Mouse (Mus musculus) ES-Bruce4 (cell line): ENCODE results near the gene Cubn. TPM values are rescaled to one million over a fixed set of nuclear protein-coding genes. Genes with fewer than 3 reads are reported as not detected.

Experiments
- H3K27ac ChIP-seq: 2 replicates; pipeline ENCODE4 v1.5.1; 2012; ENCODE audit warnings: low read length, inconsistent platforms; ENCODE audit not compliant: insufficient read depth
- H3K27me3 ChIP-seq: 2 replicates; pipeline ENCODE4 v1.6.1; 2012; ENCODE audit warnings: mild to moderate bottlenecking, low read length, inconsistent platforms; ENCODE audit not compliant: control insufficient read depth, poor library complexity, insufficient read depth, severe bottlenecking
- H3K36me3 ChIP-seq: 2 replicates; pipeline ENCODE4 v1.6.1; 2012; ENCODE audit warnings: inconsistent platforms, mild to moderate bottlenecking, low read length, moderate library complexity; ENCODE audit not compliant: control insufficient read depth, poor library complexity, insufficient read depth, severe bottlenecking
- H3K4me1 ChIP-seq: one replicate; pipeline ENCODE4 v1.8.1; 2011; ENCODE audit warnings: low read length; ENCODE audit not compliant: control insufficient read depth, insufficient read depth
- H3K4me3 ChIP-seq: 2 replicates; pipeline ENCODE4 v1.5.1; 2011; ENCODE audit warnings: low read depth, mild to moderate bottlenecking, low read length
- H3K9ac ChIP-seq: 2 replicates; pipeline ENCODE4 v1.6.1; 2012; ENCODE audit warnings: low read depth, mild to moderate bottlenecking, inconsistent platforms; ENCODE audit not compliant: poor library complexity, severe bottlenecking
- H3K9me3 ChIP-seq: replicated peaks from 2 replicates; pipeline ENCODE4 v1.6.1; 2012; ENCODE audit warnings: mild to moderate bottlenecking, low read length, inconsistent platforms; ENCODE audit not compliant: control insufficient read depth, poor library complexity, insufficient read depth, severe bottlenecking
- CTCF ChIP-seq: IDR thresholded peaks from one replicate; pipeline ENCODE4 v1.8.1; 2011; ENCODE audit warnings: low read depth, low read length
- EP300 ChIP-seq: IDR thresholded peaks from 2 replicates; pipeline ENCODE4 v1.6.1; 2011; ENCODE audit warnings: low read depth, low read length; ENCODE audit not compliant: insufficient read depth
- POLR2A ChIP-seq: IDR thresholded peaks from one replicate; pipeline ENCODE4 v1.8.1; 2011; ENCODE audit warnings: low read length; ENCODE audit not compliant: insufficient read depth
- polyA plus RNA-seq: library from polyadenylated mRNA; stranded (reverse); fragments of >200 nt; gene quantifications from 2 replicates; pipeline ENCODE4 v1.2.4, GENCODE M21; 2011; ENCODE audit warnings: low read depth; ENCODE audit not compliant: missing spikeins, insufficient read depth, insufficient read length

The Cubn gene
- polyA plus RNA-seq, 1 experiment: 0.21 TPM

DNA sequence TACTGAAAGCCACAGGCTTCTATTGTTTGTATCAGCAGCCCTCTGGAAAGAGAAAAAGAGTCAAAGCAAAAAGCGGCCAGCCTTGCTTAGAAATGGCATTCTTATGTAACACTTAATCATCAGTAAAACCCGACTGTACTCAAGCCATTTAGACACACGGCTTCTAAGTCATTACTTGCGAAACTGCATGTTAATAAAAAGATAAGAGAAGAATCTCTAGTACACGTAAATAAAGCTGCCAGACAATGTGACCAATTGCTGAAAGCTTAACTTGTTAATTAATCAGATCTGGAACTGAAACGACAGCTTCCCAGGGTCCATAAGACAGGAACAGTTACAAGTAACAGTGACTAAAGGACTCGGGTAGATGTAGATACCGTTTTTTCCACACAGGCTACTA is 30.5 kb upstream of the Cubn start:
- TF ChIP-seq CTCF: no peak
- TF ChIP-seq EP300: no peak
- no peak for TF ChIP-seq POLR2A
- Histone ChIP-seq H3K36me3 (no peaks in the 10 kb centered on the region), H3K4me3 (no peak overlapping the region), H3K27ac (no peak overlapping the region), H3K27me3 (no peaks in the 10 kb centered on the region), H3K9me3 (no peaks in the 10 kb centered on the region), H3K4me1 (no peaks in the 10 kb centered on the region), H3K9ac (no peak overlapping the region)

DNA sequence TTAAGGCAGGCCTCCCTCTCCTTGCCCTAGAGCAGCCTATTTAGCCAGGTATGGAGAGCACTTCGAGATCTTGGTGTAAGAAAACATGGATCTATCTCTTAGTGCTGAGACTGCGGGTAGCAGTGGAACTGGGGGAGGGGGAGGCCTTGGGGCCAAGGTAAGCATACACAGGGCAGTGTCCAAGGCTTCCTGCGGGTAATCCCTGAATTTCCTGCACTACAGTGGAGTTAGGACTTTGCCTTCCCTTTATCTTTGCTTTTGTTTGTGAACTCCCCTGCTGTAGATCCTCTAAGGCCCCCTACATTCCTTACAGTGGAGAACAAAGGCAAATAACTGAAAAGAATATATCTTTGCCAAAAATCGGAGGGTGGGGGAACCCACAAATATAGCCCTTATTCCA is 23.3 kb upstream of the Cubn start:
- Histone ChIP-seq H3K4me1 (no peaks in the 10 kb centered on the region), H3K27me3 (no peaks in the 10 kb centered on the region), H3K4me3 (no peak overlapping the region), H3K9me3 (no peaks in the 10 kb centered on the region), H3K27ac (no peak overlapping the region), H3K36me3 (no peaks in the 10 kb centered on the region), H3K9ac (no peak overlapping the region)
- TF ChIP-seq POLR2A (no peak), CTCF (no peak), EP300 (no peak)

DNA sequence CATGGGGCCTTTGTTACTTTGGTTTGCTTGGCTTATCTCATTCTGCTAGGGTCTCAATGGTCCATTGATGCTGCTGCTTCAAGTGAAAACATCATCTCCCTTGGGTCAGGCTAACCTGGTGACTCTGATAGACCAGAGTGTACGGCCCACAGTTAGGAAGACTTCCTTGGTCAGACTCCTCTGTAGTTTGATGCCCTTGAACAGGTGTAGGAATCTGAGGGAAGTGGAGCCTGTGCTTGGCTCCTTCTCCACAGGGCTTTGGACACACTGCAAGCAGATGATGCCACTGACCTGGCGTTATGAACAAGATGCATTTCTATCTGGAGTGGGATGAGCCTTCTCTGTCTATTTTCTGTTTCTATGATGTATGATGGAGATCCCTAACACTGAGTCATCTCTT is 11.1 kb upstream of the Cubn start:
- no peaks in the 10 kb centered on the region for H3K36me3 ChIP-seq
- H3K4me3 ChIP-seq: no peak overlapping the region
- H3K9ac ChIP-seq: no peak overlapping the region
- H3K27me3 ChIP-seq: no peaks in the 10 kb centered on the region
- no peak overlapping the region for H3K27ac ChIP-seq
- H3K9me3 ChIP-seq: no peaks in the 10 kb centered on the region
- H3K4me1 ChIP-seq: no peaks in the 10 kb centered on the region
- TF ChIP-seq POLR2A (no peak), CTCF (no peak)

DNA sequence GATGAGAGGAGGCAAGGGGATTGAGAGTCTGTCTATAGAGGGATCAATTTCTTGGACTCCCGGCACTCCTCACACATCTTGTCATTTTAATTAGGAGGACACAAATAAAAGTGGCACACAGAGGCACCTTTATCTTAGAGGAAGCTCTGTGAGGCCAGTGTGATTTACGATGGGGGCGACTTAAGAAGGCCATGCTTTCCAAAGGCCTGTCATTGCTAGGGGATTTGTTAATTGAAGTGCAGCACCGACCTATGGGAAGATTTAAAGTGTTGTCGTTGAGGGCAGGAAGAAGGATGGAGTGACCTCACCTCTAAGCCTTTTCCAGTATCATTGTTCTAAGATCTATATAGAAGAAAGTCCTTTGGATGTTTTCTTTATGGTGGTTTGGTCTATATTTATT is 9.9 kb upstream of the Cubn start:
- H3K4me3 ChIP-seq: no peak overlapping the region
- H3K9ac ChIP-seq: no peak overlapping the region
- H3K4me1 ChIP-seq: no peaks in the 10 kb centered on the region
- TF ChIP-seq POLR2A (no peak), EP300 (no peak), CTCF (no peak)
- no peaks in the 10 kb centered on the region for H3K36me3 ChIP-seq
- H3K9me3 ChIP-seq: no peaks in the 10 kb centered on the region
- no peak overlapping the region for H3K27ac ChIP-seq
- no peaks in the 10 kb centered on the region for H3K27me3 ChIP-seq

DNA sequence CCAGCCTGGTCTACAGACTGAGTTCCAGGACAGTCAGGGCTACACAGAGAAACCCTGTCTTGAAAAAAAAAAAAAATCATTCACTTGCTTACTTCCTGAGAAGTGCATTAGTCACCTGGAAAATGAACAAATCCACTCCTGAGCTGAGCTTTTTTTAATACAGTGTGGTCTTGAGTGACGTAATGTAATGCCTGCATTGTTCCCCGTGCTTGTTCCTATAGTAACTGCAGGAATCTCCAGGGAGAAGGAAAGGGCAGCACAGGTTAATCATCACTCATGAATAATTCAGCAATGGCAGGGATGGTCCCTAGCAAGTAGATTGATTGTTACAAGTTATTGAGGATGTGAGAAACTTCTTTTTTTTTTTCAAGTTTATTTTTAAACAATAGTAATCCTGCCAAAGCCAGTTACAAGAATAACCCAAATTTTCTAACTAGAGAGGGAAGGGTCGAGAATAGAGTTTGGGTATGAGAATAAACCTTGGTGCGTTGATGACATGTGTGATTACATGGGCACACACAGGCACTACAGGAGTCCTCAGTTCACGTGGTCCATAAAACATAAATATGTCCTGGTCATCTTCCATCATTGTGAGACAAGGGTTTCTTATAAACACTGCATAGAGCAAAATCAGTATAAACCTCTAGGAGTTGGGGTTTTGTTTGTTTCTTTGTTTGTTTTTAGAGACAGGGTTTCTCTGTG is 8.8 kb upstream of the Cubn start:
- Histone ChIP-seq H3K9ac (no peak overlapping the region), H3K4me1 (no peaks in the 10 kb centered on the region), H3K9me3 (no peaks in the 10 kb centered on the region), H3K27ac (no peak overlapping the region), H3K27me3 (no peaks in the 10 kb centered on the region), H3K36me3 (no peaks in the 10 kb centered on the region), H3K4me3 (no peak overlapping the region)
- no peak for TF ChIP-seq POLR2A
- TF ChIP-seq CTCF: no peak
- no peak for TF ChIP-seq EP300

DNA sequence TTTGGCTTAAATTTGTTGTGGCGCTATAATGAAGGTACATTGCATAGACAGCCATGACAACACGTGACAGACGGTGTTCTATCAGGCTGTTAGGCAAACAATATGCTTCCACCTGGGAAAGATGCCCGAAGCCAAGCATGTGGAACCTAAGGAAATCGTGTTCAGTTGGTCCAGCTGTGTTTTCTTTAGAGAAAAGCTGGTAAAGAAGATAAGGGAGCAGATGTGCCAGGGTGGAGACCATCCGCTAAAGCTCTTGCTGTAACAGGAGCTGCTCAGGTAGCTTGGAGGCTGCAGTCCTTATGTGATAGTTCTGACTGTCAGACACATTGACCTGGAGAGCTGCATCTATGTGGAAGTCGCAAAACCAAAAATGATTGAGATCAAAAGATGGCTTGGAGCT is 7.6 kb upstream of the Cubn start:
- no peaks in the 10 kb centered on the region for H3K4me1 ChIP-seq
- H3K9me3 ChIP-seq: no peaks in the 10 kb centered on the region

More for the DNA sequence above, 7.6 kb upstream of the Cubn start:
- Histone ChIP-seq H3K9ac (no peak overlapping the region), H3K4me3 (no peak overlapping the region), H3K36me3 (no peaks in the 10 kb centered on the region), H3K27ac (no peak overlapping the region), H3K27me3 (no peaks in the 10 kb centered on the region)
- TF ChIP-seq EP300: no peak
- TF ChIP-seq CTCF: no peak
- no peak for TF ChIP-seq POLR2A
